Mouse (Mus musculus) spleen, adult 2 months (tissue): ENCODE measurements around the gene Rhobtb3.

Source experiments
- CTCF ChIP-seq: fragments of 200-500 bp; IDR thresholded peaks from 2 replicates; pipeline ENCODE4 v1.5.1; 2011; ENCODE audit warnings: mild to moderate bottlenecking, inconsistent platforms; ENCODE audit not compliant: insufficient read depth, insufficient read length, insufficient replicate concordance; ENCODE audit errors: extremely low read depth
- POLR2A ChIP-seq: fragments of 200-500 bp; IDR thresholded peaks from 2 replicates; pipeline ENCODE4 v1.6.1; 2011; ENCODE audit warnings: low read depth, low read length, inconsistent platforms

DNA sequence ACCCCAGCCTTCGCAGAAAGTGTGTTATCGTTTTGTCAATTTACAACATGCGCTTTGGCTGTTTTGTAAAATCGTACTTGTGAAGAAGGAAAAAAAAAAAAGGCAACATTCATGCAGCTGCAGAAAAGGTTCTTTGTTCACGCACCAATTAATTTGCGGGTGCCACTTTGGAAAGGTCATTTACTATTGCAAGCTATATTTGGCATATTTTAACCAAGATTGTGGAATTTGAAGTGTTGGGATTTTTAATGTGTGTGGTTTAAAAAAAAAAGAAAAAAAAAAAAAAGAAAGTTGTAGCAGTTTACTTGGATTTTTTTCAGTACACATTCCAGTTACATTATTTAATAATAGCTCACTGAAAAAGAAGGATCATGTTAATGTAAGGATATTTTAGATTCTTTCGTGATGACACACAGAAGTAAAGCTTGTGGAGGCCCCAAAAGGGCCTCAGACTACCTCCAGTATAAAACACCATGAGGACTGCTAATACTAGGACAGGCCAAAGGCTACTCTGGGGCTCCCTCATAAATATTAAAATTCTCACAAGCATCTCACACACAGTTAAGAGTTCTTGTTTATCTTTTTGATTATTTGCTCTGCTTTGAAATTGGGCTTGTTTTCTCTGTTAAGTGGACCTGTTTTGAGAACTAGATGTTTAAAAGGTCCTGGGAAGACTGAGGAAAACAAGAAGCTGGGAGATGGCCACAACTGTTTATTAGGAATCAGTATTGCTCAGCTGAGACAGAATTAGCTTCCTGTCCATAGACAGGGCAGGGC, 507 bp upstream of the Rhobtb3 start:
- TF ChIP-seq POLR2A (no peak), CTCF (no peak)
